Mouse (Mus musculus): ENCODE measurements at regions not wholly inside any gene's neighbourhood (a gene's known extent, or its start where the extent isn't known, plus 50 kb on each side); places are given as distances from the start of the nearest gene placed in this dataset.

DNA sequence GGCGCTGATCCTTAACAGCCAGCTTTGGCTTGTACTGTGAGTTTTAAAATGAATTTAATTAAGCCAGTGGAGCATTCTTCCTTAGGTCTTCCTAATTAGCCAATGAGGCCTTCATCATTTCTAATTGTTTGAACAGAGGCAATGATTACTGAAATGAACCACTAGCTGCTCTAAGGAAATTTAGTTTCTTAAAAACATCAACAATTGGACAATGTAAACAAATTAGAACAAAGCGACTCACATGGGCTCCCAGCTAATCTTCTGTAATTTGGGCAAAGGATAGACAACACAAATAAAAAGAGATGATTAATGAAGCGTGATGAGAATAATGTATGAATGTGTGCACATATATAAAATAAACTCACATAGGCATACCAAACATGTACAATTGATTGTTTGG is 1011.4 kb upstream of the Igfbp7 start:
- in situ Hi-C loops (cut with MboI, MseI): no loop called here

DNA sequence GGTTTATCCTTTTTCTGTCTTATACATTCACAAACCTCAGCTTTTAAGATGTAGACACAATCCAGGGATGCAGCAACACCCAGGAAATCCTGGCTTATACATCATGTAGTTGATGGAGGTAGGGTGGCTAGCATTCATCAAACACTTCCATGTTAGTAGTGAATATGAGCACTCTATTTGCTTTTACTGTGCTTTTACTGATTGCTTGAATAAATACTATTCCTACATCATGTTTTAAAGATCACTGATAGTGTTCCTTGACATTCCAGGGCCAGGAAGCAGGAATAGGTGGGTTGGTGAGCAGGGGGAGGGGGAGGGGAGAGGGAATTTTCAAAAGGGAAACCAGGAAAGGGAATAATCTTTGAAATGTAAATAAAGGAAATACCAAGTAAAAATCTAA is 998.5 kb upstream of the Igfbp7 start:
- in situ Hi-C loops (cut with MboI, MseI): no loop called here

DNA sequence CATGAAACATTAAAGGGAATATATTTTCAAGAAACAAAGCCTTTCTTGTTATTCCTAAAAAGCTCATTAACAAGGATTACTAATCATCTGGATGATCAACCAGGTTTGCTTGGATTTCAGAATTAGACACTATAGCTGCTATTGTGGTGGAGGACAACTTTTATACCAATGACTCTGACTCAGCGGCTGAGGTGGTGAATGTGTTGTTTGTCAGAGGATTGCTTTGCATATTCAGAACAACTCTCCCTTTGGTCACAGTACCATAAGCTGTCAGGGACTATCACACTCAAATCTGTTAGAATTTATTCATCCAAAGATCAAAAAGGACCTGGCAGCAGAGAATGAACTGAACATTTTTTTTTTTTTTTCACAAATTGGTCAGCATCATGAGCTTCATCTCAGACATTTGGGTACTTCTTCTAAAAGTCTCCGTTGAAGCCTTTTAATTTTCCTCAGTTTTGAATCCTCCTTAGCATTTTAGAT is 994.4 kb upstream of the Igfbp7 start:
- in situ Hi-C loops (cut with MboI, MseI): no loop called here

DNA sequence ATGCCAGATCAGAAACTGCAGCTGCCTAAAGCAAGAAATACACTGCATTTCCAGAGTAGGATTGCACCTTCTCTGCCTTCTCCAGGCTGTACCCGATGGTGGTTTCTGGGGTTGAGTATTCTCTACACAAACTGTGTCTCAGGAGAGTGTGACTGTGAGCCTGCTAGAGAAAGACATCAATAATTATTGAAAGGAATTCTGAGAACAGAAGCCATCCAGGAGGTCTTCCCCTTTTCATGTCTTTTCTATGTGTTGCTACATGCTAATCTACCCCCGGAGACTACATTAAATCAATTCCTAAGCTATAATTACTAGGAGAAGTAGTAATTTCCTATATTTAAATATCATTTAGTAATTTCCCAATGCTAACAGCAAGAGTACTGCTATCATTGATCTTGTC is 985.5 kb upstream of the Igfbp7 start:
- in situ Hi-C loops (cut with MboI, MseI): loop anchor here in 1 of 2 experiments (10.0 kb wide), 1 partner anchor 1631 kb away; no protein-coding TSS in a partner anchor

All from T-helper 17 cell (primary cell).